Mouse (Mus musculus): ENCODE results near the gene Cfap61. TPM values are rescaled to one million over a fixed set of nuclear protein-coding genes. Genes with fewer than 3 reads are reported as not detected.

The Cfap61 gene
- polyA plus RNA-seq, 1 experiment from 2014 or later: 0.88 TPM

GRCm38 (mm10) chr2:145957450-145957849 lies 22.9 kb downstream of the Cfap61 start:
- 20% methylated on average over 4 of the region's 4 CpGs for WGBS
- Histone ChIP-seq H3K36me3 (no peaks in the 10 kb centered on the region), H3K4me3 (no peak overlapping the region), H3K4me1 (no peaks in the 10 kb centered on the region), H3K27ac (no peak overlapping the region), H3K9me3 (replicated peaks) (no peaks in the 10 kb centered on the region), H3K27me3 (ENCODE audit: low read depth, poor library complexity, severe bottlenecking) (no peaks in the 10 kb centered on the region)
- no peak for DNase-seq (ENCODE audit: low spot score)

- Histone ChIP-seq H3K9me3 (replicated peaks) (no peaks in the 10 kb centered on the region), H3K36me3 (no peaks in the 10 kb centered on the region), H3K27me3 (ENCODE audit: low read depth, poor library complexity, severe bottlenecking) (no peaks in the 10 kb centered on the region), H3K4me1 (no peaks in the 10 kb centered on the region), H3K27ac (no peak overlapping the region), H3K4me3 (no peak overlapping the region)
- no peak for DNase-seq (ENCODE audit: low spot score)
- 92% methylated on average over 6 of the region's 6 CpGs for WGBS
These were observed 23.5 kb downstream of the Cfap61 start for GRCm38 (mm10) chr2:145958097-145958496.

GRCm38 (mm10) chr2:145958551-145958950 lies 24.0 kb downstream of the Cfap61 start:
- no peaks in the 10 kb centered on the region for H3K9me3 ChIP-seq (replicated peaks)
- 88% methylated on average over 7 of the region's 7 CpGs for WGBS
- no peak overlapping the region for H3K27ac ChIP-seq
- H3K4me1 ChIP-seq: no peaks in the 10 kb centered on the region
- H3K36me3 ChIP-seq: no peaks in the 10 kb centered on the region
- no peak for DNase-seq (ENCODE audit: low spot score)
- H3K27me3 ChIP-seq (ENCODE audit: low read depth, poor library complexity, severe bottlenecking): no peaks in the 10 kb centered on the region
- no peak overlapping the region for H3K4me3 ChIP-seq

GRCm38 (mm10) chr2:145961861-145962260 lies 27.3 kb downstream of the Cfap61 start:
- Histone ChIP-seq H3K9me3 (replicated peaks) (no peaks in the 10 kb centered on the region), H3K36me3 (no peaks in the 10 kb centered on the region), H3K27ac (no peak overlapping the region), H3K4me3 (no peak overlapping the region), H3K27me3 (ENCODE audit: low read depth, poor library complexity, severe bottlenecking) (no peaks in the 10 kb centered on the region), H3K4me1 (no peaks in the 10 kb centered on the region)
- WGBS: 93% methylated on average over 5 of the region's 5 CpGs
- DNase-seq (ENCODE audit: low spot score): no peak

GRCm38 (mm10) chr2:145970751-145971150 lies 36.2 kb downstream of the Cfap61 start:
- no peaks in the 10 kb centered on the region for H3K27me3 ChIP-seq (ENCODE audit: low read depth, poor library complexity, severe bottlenecking)
- no peaks in the 10 kb centered on the region for H3K9me3 ChIP-seq (replicated peaks)
- H3K36me3 ChIP-seq: no peaks in the 10 kb centered on the region
- H3K4me3 ChIP-seq: no peak overlapping the region
- WGBS: 87% methylated on average over 12 of the region's 12 CpGs
- no peak for DNase-seq (ENCODE audit: low spot score)
- H3K4me1 ChIP-seq: no peaks in the 10 kb centered on the region
- H3K27ac ChIP-seq: no peak overlapping the region

DNA sequence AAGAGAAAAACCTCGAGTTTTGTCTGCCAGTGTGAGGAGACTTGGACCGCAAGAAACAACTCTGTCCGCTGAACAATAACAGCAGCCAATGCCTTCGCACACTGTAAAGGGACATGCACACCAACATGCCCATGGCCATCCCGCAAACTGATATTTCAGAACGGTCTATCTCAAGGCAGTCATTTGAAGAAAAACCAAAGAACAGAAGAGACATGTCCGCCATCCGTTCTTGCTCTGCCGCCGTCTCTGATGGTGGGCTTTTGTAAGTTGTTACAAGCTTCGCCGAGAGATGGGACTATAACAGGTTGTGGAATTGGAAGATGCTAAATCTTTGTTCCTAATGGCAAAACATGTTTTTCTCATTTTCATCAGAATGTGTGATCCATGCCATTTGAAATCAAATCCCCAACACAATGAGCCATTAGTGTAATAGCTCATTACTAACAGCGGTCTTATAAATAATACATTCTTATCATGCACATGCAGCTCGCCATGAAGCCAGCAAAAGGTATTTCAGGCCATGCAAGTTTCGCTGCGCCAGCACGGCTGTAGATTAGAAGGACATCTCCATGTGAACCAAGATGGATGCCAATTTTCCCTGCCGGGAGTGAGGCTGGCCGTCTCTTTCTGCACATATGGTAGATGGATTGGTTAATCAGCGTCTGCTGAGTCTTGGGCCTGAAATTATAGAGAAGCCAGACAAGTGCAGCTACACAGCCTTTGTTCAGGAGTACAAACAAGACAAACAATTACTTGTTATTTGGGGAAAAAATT lies 36.8 kb downstream of the Cfap61 start:
- H3K9me3 ChIP-seq (replicated peaks): no peaks in the 10 kb centered on the region
- no peaks in the 10 kb centered on the region for H3K27me3 ChIP-seq (ENCODE audit: low read depth, poor library complexity, severe bottlenecking)
- no peak overlapping the region for H3K4me3 ChIP-seq
- no peaks in the 10 kb centered on the region for H3K36me3 ChIP-seq
- H3K4me1 ChIP-seq: no peaks in the 10 kb centered on the region
- WGBS: 93% methylated on average over 20 of the region's 20 CpGs
- DNase-seq (ENCODE audit: low spot score): no peak
- no peak overlapping the region for H3K27ac ChIP-seq

GRCm38 (mm10) chr2:145972571-145972970 lies 38.0 kb downstream of the Cfap61 start:
- DNase-seq (ENCODE audit: low spot score): no peak
- Histone ChIP-seq H3K9me3 (replicated peaks) (no peaks in the 10 kb centered on the region), H3K4me3 (no peak overlapping the region), H3K36me3 (no peaks in the 10 kb centered on the region), H3K27ac (no peak overlapping the region), H3K27me3 (ENCODE audit: low read depth, poor library complexity, severe bottlenecking) (no peaks in the 10 kb centered on the region), H3K4me1 (no peaks in the 10 kb centered on the region)
- whole genome bisulfite sequencing: 91% methylated on average over 4 of the region's 4 CpGs

DNA sequence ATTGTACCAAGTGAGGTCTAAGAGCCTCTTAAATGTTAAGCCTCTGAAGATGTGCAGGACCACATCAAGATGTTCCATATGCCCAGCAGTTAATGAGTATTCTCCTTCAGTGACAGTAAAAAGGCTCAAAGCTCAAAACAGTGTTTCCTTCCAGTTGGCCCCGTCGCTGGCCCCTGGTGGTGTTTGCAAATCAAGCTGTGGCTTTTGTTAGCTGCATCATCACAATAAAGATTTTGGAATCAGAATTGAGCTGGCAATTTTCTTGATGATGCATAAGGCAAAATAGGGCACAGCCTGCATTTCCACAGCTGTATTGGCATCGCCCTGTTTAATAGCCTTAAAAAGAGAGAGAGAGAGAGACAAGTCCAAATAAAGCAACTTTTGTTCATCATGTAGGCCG lies 45.0 kb downstream of the Cfap61 start:
- H3K36me3 ChIP-seq: no peaks in the 10 kb centered on the region
- H3K4me3 ChIP-seq: no peak overlapping the region
- no peak for DNase-seq (ENCODE audit: low spot score)
- H3K4me1 ChIP-seq: peaks cover 5% of the 10 kb centered on the region
- WGBS: 81% methylated on average over 4 of the region's 4 CpGs
- H3K9me3 ChIP-seq (replicated peaks): no peaks in the 10 kb centered on the region
- no peak overlapping the region for H3K27ac ChIP-seq
- H3K27me3 ChIP-seq (ENCODE audit: low read depth, poor library complexity, severe bottlenecking): no peaks in the 10 kb centered on the region

GRCm38 (mm10) chr2:145980881-145981280 lies 46.3 kb downstream of the Cfap61 start:
- Histone ChIP-seq H3K4me3 (no peak overlapping the region), H3K27ac (0 out of 2 replicates have a peak overlapping the region, but pooled peaks have one; percentile 7), H3K36me3 (no peaks in the 10 kb centered on the region), H3K4me1 (peaks cover 5% of the 10 kb centered on the region), H3K27me3 (ENCODE audit: low read depth, poor library complexity, severe bottlenecking) (no peaks in the 10 kb centered on the region), H3K9me3 (replicated peaks) (no peaks in the 10 kb centered on the region)
- WGBS: 86% methylated on average over 9 of the region's 9 CpGs
- no peak for DNase-seq (ENCODE audit: low spot score)

DNA sequence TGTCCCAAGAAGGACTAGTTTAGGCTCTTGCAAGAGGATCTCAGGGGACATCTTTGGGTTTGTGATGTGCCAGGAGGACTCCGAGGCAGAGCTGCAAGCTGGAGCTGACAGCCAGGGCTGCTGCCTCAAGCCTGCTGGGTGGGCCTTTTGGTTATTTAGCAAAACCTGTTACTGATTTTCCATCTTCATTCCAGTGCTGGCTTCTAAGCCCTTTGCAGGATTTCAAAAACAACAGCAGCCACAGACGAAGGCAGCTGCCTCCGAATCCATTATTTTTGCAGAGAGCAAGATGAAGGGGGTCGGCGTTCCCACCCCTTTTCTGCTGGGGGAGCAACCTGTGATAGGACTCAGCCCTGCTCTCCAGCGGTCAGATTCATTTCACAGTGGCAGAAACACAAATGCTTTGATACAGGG lies 47.1 kb downstream of the Cfap61 start:
- WGBS: 49% methylated on average over 6 of the region's 6 CpGs
- Histone ChIP-seq H3K4me3 (no peak overlapping the region), H3K36me3 (no peaks in the 10 kb centered on the region), H3K27ac (no peak overlapping the region), H3K9me3 (replicated peaks) (no peaks in the 10 kb centered on the region), H3K27me3 (ENCODE audit: low read depth, poor library complexity, severe bottlenecking) (no peaks in the 10 kb centered on the region), H3K4me1 (peaks cover 5% of the 10 kb centered on the region)
- no peak for DNase-seq (ENCODE audit: low spot score)

DNA sequence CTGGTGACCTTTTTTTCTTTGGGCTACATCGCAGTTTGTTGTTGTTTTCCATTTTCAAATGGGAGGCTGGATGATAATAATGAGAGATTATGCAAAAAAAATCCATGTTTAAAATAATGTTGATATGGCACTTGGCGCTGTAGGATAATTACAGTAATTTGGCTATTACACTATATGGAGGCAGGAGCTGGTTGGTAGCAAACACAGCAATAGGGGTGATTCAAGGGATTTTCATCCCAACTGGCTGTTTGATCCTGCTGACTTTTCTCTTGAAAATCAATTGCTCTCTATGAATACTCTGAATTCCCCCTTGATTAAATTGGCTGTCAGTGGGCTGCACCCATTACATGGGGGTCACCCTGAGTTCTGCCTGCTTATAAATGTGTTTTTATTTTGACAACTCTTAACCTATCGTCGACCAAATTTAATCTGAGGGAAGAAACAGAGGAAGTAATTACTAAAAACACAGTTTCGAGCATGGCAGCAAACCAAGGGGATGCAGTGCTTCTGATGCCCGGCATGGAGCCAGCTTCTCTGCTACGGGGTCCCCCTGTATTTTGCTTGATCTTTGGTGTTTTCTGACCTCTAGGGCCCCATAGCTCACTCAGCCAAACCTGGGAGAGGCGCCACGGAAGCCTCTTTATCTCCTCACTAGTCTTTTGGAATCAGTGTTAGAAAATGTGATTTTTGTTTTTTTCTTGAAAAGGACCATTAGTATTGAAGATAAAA lies 47.9 kb downstream of the Cfap61 start:
- H3K4me1 ChIP-seq: peaks cover 5% of the 10 kb centered on the region
- H3K27me3 ChIP-seq (ENCODE audit: low read depth, poor library complexity, severe bottlenecking): no peaks in the 10 kb centered on the region
- no peak overlapping the region for H3K27ac ChIP-seq
- no peak for DNase-seq (ENCODE audit: low spot score)
- H3K4me3 ChIP-seq: no peak overlapping the region
- 81% methylated on average over 9 of the region's 9 CpGs for whole genome bisulfite sequencing
- H3K9me3 ChIP-seq (replicated peaks): no peaks in the 10 kb centered on the region
- no peaks in the 10 kb centered on the region for H3K36me3 ChIP-seq

DNA sequence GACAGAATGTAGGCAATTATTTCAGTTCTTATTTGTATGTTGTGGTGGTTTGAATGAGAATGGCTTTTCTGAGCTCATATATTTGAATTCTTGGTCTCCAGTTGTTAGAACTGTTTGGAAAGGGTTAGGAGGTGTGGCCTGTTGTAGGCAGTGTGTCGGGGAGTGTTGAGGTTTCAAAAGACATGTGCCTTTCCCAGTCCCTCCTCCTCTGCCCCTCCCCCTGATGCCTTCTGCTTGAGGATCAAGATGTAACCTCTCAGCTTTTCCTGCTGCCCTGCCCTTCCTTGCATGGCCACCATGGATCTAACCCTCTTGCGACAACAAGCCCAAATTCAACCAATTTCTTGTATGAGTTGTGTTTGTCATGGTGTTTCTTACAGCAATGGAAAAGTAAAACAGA lies 53.2 kb downstream of the Cfap61 start:
- WGBS: 89% methylated on average over 2 of the region's 2 CpGs
- no peak overlapping the region for H3K27ac ChIP-seq

GRCm38 (mm10) chr2:145990446-145990845 lies 55.9 kb downstream of the Cfap61 start:
- no peaks in the 10 kb centered on the region for H3K9me3 ChIP-seq (replicated peaks)

More for the DNA sequence above, 53.2 kb downstream of the Cfap61 start:
- Histone ChIP-seq H3K36me3 (no peaks in the 10 kb centered on the region), H3K4me1 (no peaks in the 10 kb centered on the region), H3K27me3 (ENCODE audit: low read depth, poor library complexity, severe bottlenecking) (no peaks in the 10 kb centered on the region), H3K4me3 (no peak overlapping the region), H3K9me3 (replicated peaks) (no peaks in the 10 kb centered on the region)
- no peak for DNase-seq (ENCODE audit: low spot score)

More at GRCm38 (mm10) chr2:145990446-145990845, 55.9 kb downstream of the Cfap61 start:
- 80% methylated on average over 2 of the region's 2 CpGs for WGBS
- Histone ChIP-seq H3K4me1 (no peaks in the 10 kb centered on the region), H3K36me3 (no peaks in the 10 kb centered on the region), H3K4me3 (no peak overlapping the region), H3K27me3 (ENCODE audit: low read depth, poor library complexity, severe bottlenecking) (no peaks in the 10 kb centered on the region), H3K27ac (no peak overlapping the region)
- DNase-seq (ENCODE audit: low spot score): no peak
